Mouse (Mus musculus) limb, embryonic 10.5 days (tissue): ENCODE results near the gene Cela2a. TPM values are rescaled to one million over a fixed set of nuclear protein-coding genes. Genes with fewer than 3 reads are reported as not detected.

Experiments used
- DNase-seq: peaks from one replicate; pipeline ENCODE4 v3.0.0-alpha.2; 2017; ENCODE audit warnings: low spot score
- H3K27ac ChIP-seq: fragments of 300-500 bp; sonication (generic); 2 replicates; pipeline ENCODE4 v1.5.1; 2016; ENCODE audit warnings: mild to moderate bottlenecking
- H3K27me3 ChIP-seq: fragments of 300-500 bp; sonication (generic); 2 replicates; pipeline ENCODE4 v1.6.1; 2016; ENCODE audit warnings: low read depth, mild to moderate bottlenecking; ENCODE audit not compliant: poor library complexity, severe bottlenecking
- H3K36me3 ChIP-seq: fragments of 300-500 bp; sonication (generic); 2 replicates; pipeline ENCODE4 v1.6.1; 2016; ENCODE audit warnings: mild to moderate bottlenecking, moderate library complexity
- H3K4me1 ChIP-seq: fragments of 300-500 bp; sonication (generic); 2 replicates; pipeline ENCODE4 v1.6.1; 2016
- H3K4me3 ChIP-seq: fragments of 300-500 bp; sonication (generic); 2 replicates; pipeline ENCODE4 v1.5.1; 2016; ENCODE audit warnings: mild to moderate bottlenecking, moderate library complexity
- H3K9me3 ChIP-seq: fragments of 300-500 bp; sonication (generic); replicated peaks from 2 replicates; pipeline ENCODE4 v1.6.1; 2016; ENCODE audit warnings: mild to moderate bottlenecking
- WGBS: fragments of 180-500 bp; shearing (Covaris S2); methylation state at CpG from one replicate; pipeline ENCODE4 v1.1.7; 2016; 5-methylcytosine and 5-hydroxymethylcytosine counted together
- polyA plus RNA-seq: library from polyadenylated mRNA; unstranded; fragments of >200 nt; fragmentation: Nextera tagmentation; extraction: Ambion mirVana; gene quantifications from 2 replicates; pipeline ENCODE4 v1.2.1, GENCODE M21; 2016

Gene Cela2a
- polyA plus RNA-seq, 1 experiment from 2014 or later = not detected

GRCm38 (mm10) chr4:141811375-141811774, 14.6 kb downstream of the Cela2a start:
- Histone ChIP-seq H3K36me3 (peaks cover 96% of the 10 kb centered on the region), H3K9me3 (no peaks in the 10 kb centered on the region), H3K27ac (no peak overlapping the region), H3K4me1 (no peaks in the 10 kb centered on the region), H3K27me3 (no peaks in the 10 kb centered on the region), H3K4me3 (no peak overlapping the region)
- no peak for DNase-seq
- 97% methylated on average over 7 of the region's 7 CpGs for WGBS

- 84% methylated on average over 2 of the region's 2 CpGs for WGBS
- DNase-seq = no peak
- Histone ChIP-seq H3K27me3 (no peaks in the 10 kb centered on the region), H3K4me1 (no peaks in the 10 kb centered on the region), H3K4me3 (no peak overlapping the region), H3K27ac (no peak overlapping the region), H3K36me3 (peaks cover 97% of the 10 kb centered on the region), H3K9me3 (no peaks in the 10 kb centered on the region)
Observed at GRCm38 (mm10) chr4:141810975-141811374, 15.0 kb downstream of the Cela2a start.

GRCm38 (mm10) chr4:141809850-141810464, 16.0 kb downstream of the Cela2a start:
- no peaks in the 10 kb centered on the region for H3K27me3 ChIP-seq
- no peak overlapping the region for H3K4me3 ChIP-seq
- no peak for DNase-seq
- H3K4me1 ChIP-seq = no peaks in the 10 kb centered on the region
- no peaks in the 10 kb centered on the region for H3K9me3 ChIP-seq
- H3K36me3 ChIP-seq = peaks cover 98% of the 10 kb centered on the region
- no peak overlapping the region for H3K27ac ChIP-seq
- 84% methylated on average over 8 of the region's 8 CpGs for WGBS

- no peak for DNase-seq
- Histone ChIP-seq H3K27me3 (no peaks in the 10 kb centered on the region), H3K9me3 (no peaks in the 10 kb centered on the region), H3K36me3 (peaks cover 81% of the 10 kb centered on the region), H3K4me1 (no peaks in the 10 kb centered on the region), H3K27ac (no peak overlapping the region), H3K4me3 (no peak overlapping the region)
- 98% methylated on average over 8 of the region's 8 CpGs for WGBS
Observed at GRCm38 (mm10) chr4:141805886-141806285, 20.1 kb downstream of the Cela2a start.

- Histone ChIP-seq H3K36me3 (peaks cover 64% of the 10 kb centered on the region), H3K4me1 (no peaks in the 10 kb centered on the region), H3K27me3 (no peaks in the 10 kb centered on the region), H3K4me3 (no peak overlapping the region), H3K9me3 (no peaks in the 10 kb centered on the region), H3K27ac (no peak overlapping the region)
- WGBS = 89% methylated on average over 4 of the region's 4 CpGs
- DNase-seq = no peak
Observed at GRCm38 (mm10) chr4:141804105-141804504, 21.9 kb downstream of the Cela2a start.

- peaks cover 30% of the 10 kb centered on the region for H3K36me3 ChIP-seq
- 90% methylated on average over 5 of the region's 5 CpGs for WGBS
- H3K27me3 ChIP-seq = no peaks in the 10 kb centered on the region
- peaks cover 22% of the 10 kb centered on the region for H3K4me1 ChIP-seq
- H3K4me3 ChIP-seq = no peak overlapping the region
- DNase-seq = no peak
- no peaks in the 10 kb centered on the region for H3K9me3 ChIP-seq
- no peak overlapping the region for H3K27ac ChIP-seq
Observed at GRCm38 (mm10) chr4:141797545-141797944, 28.4 kb downstream of the Cela2a start.

- H3K4me3 ChIP-seq = no peak overlapping the region
- no peak overlapping the region for H3K27ac ChIP-seq
- H3K27me3 ChIP-seq = no peaks in the 10 kb centered on the region
- H3K9me3 ChIP-seq = no peaks in the 10 kb centered on the region
- no peak for DNase-seq
- H3K4me1 ChIP-seq = peaks cover 22% of the 10 kb centered on the region
- WGBS = 83% methylated on average over 4 of the region's 4 CpGs
- H3K36me3 ChIP-seq = peaks cover 30% of the 10 kb centered on the region
Observed at GRCm38 (mm10) chr4:141796954-141797353, 29.0 kb downstream of the Cela2a start.

GRCm38 (mm10) chr4:141796356-141796755, 29.6 kb downstream of the Cela2a start:
- Histone ChIP-seq H3K9me3 (no peaks in the 10 kb centered on the region), H3K27ac (no peak overlapping the region), H3K4me1 (peaks cover 22% of the 10 kb centered on the region), H3K4me3 (no peak overlapping the region), H3K36me3 (peaks cover 30% of the 10 kb centered on the region), H3K27me3 (no peaks in the 10 kb centered on the region)
- no peak for DNase-seq
- WGBS = 88% methylated on average over 7 of the region's 7 CpGs

GRCm38 (mm10) chr4:141794152-141794535, 31.8 kb downstream of the Cela2a start:
- Histone ChIP-seq H3K4me3 (peak overlapping the region; percentile 74), H3K27ac (peak overlapping the region; percentile 90), H3K9me3 (no peaks in the 10 kb centered on the region), H3K4me1 (peaks cover 36% of the 10 kb centered on the region), H3K27me3 (no peaks in the 10 kb centered on the region), H3K36me3 (peaks cover 30% of the 10 kb centered on the region)
- DNase-seq = no peak
- WGBS = 21% methylated on average over 5 of the region's 5 CpGs

- DNase-seq = peak; percentile 99
- Histone ChIP-seq H3K27ac (peak within 1 kb of the TSS; percentile 90), H3K9me3 (no peaks in the 10 kb centered on the region), H3K4me3 (peak within 1 kb of the TSS; percentile 74), H3K36me3 (peaks cover 28% of the 10 kb centered on the region), H3K4me1 (peaks cover 36% of the 10 kb centered on the region), H3K27me3 (no peaks in the 10 kb centered on the region)
- under 1% methylated on average over 77 of the region's 80 CpGs for WGBS
Observed at GRCm38 (mm10) chr4:141793282-141794151, 32.4 kb downstream of the Cela2a start, which contains the start of gene Casp9. TSS of gene Casp9 (plus strand) at chr4:141793612.

- Histone ChIP-seq H3K4me1 (peaks cover 36% of the 10 kb centered on the region), H3K9me3 (no peaks in the 10 kb centered on the region), H3K27me3 (no peaks in the 10 kb centered on the region), H3K27ac (peak overlapping the region; percentile 90), H3K4me3 (peak overlapping the region; percentile 74), H3K36me3 (peaks cover 23% of the 10 kb centered on the region)
- 12% methylated on average over 10 of the region's 10 CpGs for WGBS
- no peak for DNase-seq
Observed at GRCm38 (mm10) chr4:141792554-141793281, 33.2 kb downstream of the Cela2a start.

- 85% methylated on average over 8 of the region's 8 CpGs for WGBS
- H3K4me3 ChIP-seq = no peak overlapping the region
- H3K9me3 ChIP-seq = no peaks in the 10 kb centered on the region
- H3K4me1 ChIP-seq = peaks cover 44% of the 10 kb centered on the region
- H3K36me3 ChIP-seq = peaks cover 23% of the 10 kb centered on the region
- H3K27me3 ChIP-seq = no peaks in the 10 kb centered on the region
- no peak overlapping the region for H3K27ac ChIP-seq
- DNase-seq = no peak
Observed at GRCm38 (mm10) chr4:141791951-141792350, 34.0 kb downstream of the Cela2a start.

- no peaks in the 10 kb centered on the region for H3K9me3 ChIP-seq
Observed at GRCm38 (mm10) chr4:141791486-141791885, 34.5 kb downstream of the Cela2a start.

More at GRCm38 (mm10) chr4:141791486-141791885, 34.5 kb downstream of the Cela2a start:
- Histone ChIP-seq H3K36me3 (peaks cover 19% of the 10 kb centered on the region), H3K27me3 (no peaks in the 10 kb centered on the region), H3K4me3 (no peak overlapping the region), H3K4me1 (peaks cover 46% of the 10 kb centered on the region), H3K27ac (no peak overlapping the region)
- 86% methylated on average over 7 of the region's 7 CpGs for WGBS
- no peak for DNase-seq
